Mouse (Mus musculus): ENCODE results near the gene Brwd1.

- TF ChIP-seq CTCF (IDR thresholded peaks at IDR 0.05; ENCODE audit: control insufficient read depth, insufficient read depth, low read length), result no peak
- no peak for TF ChIP-seq POLR2A (IDR thresholded peaks at IDR 0.05; ENCODE audit: borderline replicate concordance, control insufficient read depth, low read depth, low read length)
Measured at GRCm38 (mm10) chr16:96114729-96115128, 32.4 kb upstream of the Brwd1 start.
